1 mouse cellular context compared by ENCODE assay signal in the genomic region with DNA sequence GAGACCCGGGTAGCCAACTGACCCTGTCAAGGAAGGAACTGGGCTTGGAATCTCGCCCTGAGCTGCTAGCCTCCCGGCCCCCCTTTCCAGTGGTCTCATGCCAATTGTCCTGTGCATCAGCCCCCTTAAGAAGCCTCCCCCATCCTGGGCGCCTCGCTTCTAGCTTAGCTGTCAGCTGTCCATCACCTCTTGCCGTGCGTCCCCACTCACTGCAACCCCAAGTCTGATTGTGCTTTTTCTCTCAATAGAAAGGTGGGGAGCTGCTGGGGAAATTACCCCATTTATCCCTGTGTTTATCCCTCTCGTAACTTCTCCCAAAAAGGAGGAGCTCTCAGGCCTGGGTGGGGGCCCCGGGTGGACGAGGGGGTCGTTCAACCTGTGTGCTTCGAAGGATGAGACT.
TF ChIP-seq lines count a peak whose summit lies in the region.

No protein-coding gene starts in this region.

TF ChIP-seq in MEL, 35 proteins besides CTCF, POLR2A, EP300 and RAD21:
- TF ChIP-seq RCOR1 (IDR thresholded peaks at IDR 0.05; ENCODE audit: low read depth, low read length) (no peak), ZNF384 (IDR thresholded peaks at IDR 0.05; ENCODE audit: low read depth, low read length) (no peak), ZMIZ1 (IDR thresholded peaks at IDR 0.05; ENCODE audit: low read depth, low read length) (no peak), HCFC1 (IDR thresholded peaks at IDR 0.05; ENCODE audit: low read depth, low read length) (no peak), ZC3H11A (IDR thresholded peaks at IDR 0.05; ENCODE audit: low read depth, low read length) (no peak), MAZ (IDR thresholded peaks at IDR 0.05; ENCODE audit: low read depth, low read length) (no peak), NRF1 (IDR thresholded peaks at IDR 0.05; ENCODE audit: insufficient read depth, low read depth, low read length, poor library complexity, severe bottlenecking) (no peak), TBP (IDR thresholded peaks at IDR 0.05; ENCODE audit: low read depth, low read length) (no peak), GABPA (IDR thresholded peaks at IDR 0.05; ENCODE audit: low read depth, low read length) (no peak), ZKSCAN1 (IDR thresholded peaks at IDR 0.05; ENCODE audit: low read depth, low read length) (no peak), MYB (IDR thresholded peaks at IDR 0.05; ENCODE audit: low read depth, low read length) (no peak), MAX (IDR thresholded peaks at IDR 0.05; ENCODE audit: low read length) (no peak), USF2 (IDR thresholded peaks at IDR 0.05; ENCODE audit: borderline replicate concordance in 1 of 2, insufficient read depth in 1 of 2, low read depth in 1 of 2, low read length in 2 of 2) (no peak), CHD1 (IDR thresholded peaks at IDR 0.05; ENCODE audit: low read depth, low read length) (no peak), E2F4 (IDR thresholded peaks at IDR 0.05; ENCODE audit: borderline replicate concordance, low read depth, low read length) (no peak), SIN3A (IDR thresholded peaks at IDR 0.05; ENCODE audit: low read length) (no peak), USF1 (IDR thresholded peaks at IDR 0.05; ENCODE audit: low read depth, low read length) (no peak), MXI1 (IDR thresholded peaks at IDR 0.05; ENCODE audit: low read depth, low read length) (no peak), SMC3 (IDR thresholded peaks at IDR 0.05; ENCODE audit: low read depth, low read length) (no peak)
